Mouse (Mus musculus) colon, adult 2 months (tissue): ENCODE data around the gene AI854703. TPM values are rescaled to one million over a fixed set of nuclear protein-coding genes. Genes with fewer than 3 reads are reported as not detected.

ENCODE experiments used
- polyA plus RNA-seq: library from polyadenylated mRNA; depleted of rRNA; stranded (reverse); fragments of >200 nt; gene quantifications from 2 replicates; pipeline ENCODE4 v1.2.3, GENCODE M21; 2012; rRNA removed

AI854703 gene
- polyA plus RNA-seq = 56.4 and 73.1 TPM in 2 replicates

GRCm38 (mm10) chr6:48626464-48626863, at the start of gene AI854703:
Gene AI854703, plus strand, starts transcription at chr6:48626764.

GRCm38 (mm10) chr6:48589194-48589750, 37.3 kb upstream of the AI854703 start, which contains the start of gene Gm45021:
Gene Gm45021, plus strand, starts transcription at chr6:48589610.

GRCm38 (mm10) chr6:48593158-48594042, 33.2 kb upstream of the AI854703 start, which contains the start of the genes Repin1 and Gm44965:
Gene Repin1, plus strand, starts transcription at chr6:48593883.
Gene Gm44965, plus strand, starts transcription at chr6:48593941.

GRCm38 (mm10) chr6:48601271-48602079, 25.1 kb upstream of the AI854703 start, which contains the start of gene Zfp775:
Gene Zfp775, plus strand, starts transcription at chr6:48602063.

GRCm38 (mm10) chr6:48646995-48647394, 20.4 kb downstream of the AI854703 start, which contains the start of gene Gimap8:
Gene Gimap8, plus strand, starts transcription at chr6:48647234.

GRCm38 (mm10) chr6:48675931-48676859, 49.6 kb downstream of the AI854703 start, which contains the start of gene Gimap9:
Gene Gimap9, plus strand, starts transcription at chr6:48676129.

Other genes with a start within 250 kb of the AI854703 start
- 19.6 and 20.4 TPM in 2 replicates for gene Krba1, start 231.2 kb upstream of the AI854703 start, polyA plus RNA-seq
- 107 and 109 TPM in 2 replicates for gene Zfp467, start 180.9 kb upstream of the AI854703 start, polyA plus RNA-seq
- gene Sspo, start 178.5 kb upstream of the AI854703 start, polyA plus RNA-seq = 8.5 and 10.9 TPM in 2 replicates
- 40.5 and 51.5 TPM in 2 replicates for gene Atp6v0e2, start 89.1 kb upstream of the AI854703 start, polyA plus RNA-seq
- gene Lrrc61, start 72.0 kb upstream of the AI854703 start, polyA plus RNA-seq = 17.5 and 23.2 TPM in 2 replicates
- gene Rarres2, start 54.0 kb upstream of the AI854703 start, polyA plus RNA-seq = 121 and 133 TPM in 2 replicates
- gene Gm45021, start 37.2 kb upstream of the AI854703 start, polyA plus RNA-seq = not detected in 2 replicates
- gene Repin1, start 32.9 kb upstream of the AI854703 start, polyA plus RNA-seq = 51.4 and 56.7 TPM in 2 replicates
- gene Gm44965, start 32.8 kb upstream of the AI854703 start, polyA plus RNA-seq = 0.88 and 1.0 TPM in 2 replicates
- gene Zfp775, start 24.7 kb upstream of the AI854703 start, polyA plus RNA-seq = 12.6 and 15.4 TPM in 2 replicates
- gene Gimap8, start 20.5 kb downstream of the AI854703 start, polyA plus RNA-seq = 1.1 and 1.5 TPM in 2 replicates
- 1.5 and 1.9 TPM in 2 replicates for gene Gimap9, start 49.4 kb downstream of the AI854703 start, polyA plus RNA-seq
- gene Gimap4, start 57.8 kb downstream of the AI854703 start, polyA plus RNA-seq = 2.8 and 3.0 TPM in 2 replicates
- gene Gimap6, start 81.5 kb downstream of the AI854703 start, polyA plus RNA-seq = 2.7 and 2.9 TPM in 2 replicates
- gene Gm28053, start 91.8 kb downstream of the AI854703 start, polyA plus RNA-seq = not detected in 2 replicates
- gene Gimap7, start 91.9 kb downstream of the AI854703 start, polyA plus RNA-seq = 0.36 and 0.84 TPM in 2 replicates
- 8.0 and 8.9 TPM in 2 replicates for gene Gimap1, start 112.3 kb downstream of the AI854703 start, polyA plus RNA-seq
- gene Gimap5, start 119.4 kb downstream of the AI854703 start, polyA plus RNA-seq = 4.9 and 5.8 TPM in 2 replicates
- gene Gimap3, start 144.1 kb downstream of the AI854703 start, polyA plus RNA-seq = 4.9 and 5.6 TPM in 2 replicates
- gene Tmem176a, start 214.2 kb downstream of the AI854703 start, polyA plus RNA-seq = 141 and 142 TPM in 2 replicates
- gene Tmem176b, start 214.7 kb downstream of the AI854703 start, polyA plus RNA-seq = 260 and 275 TPM in 2 replicates
- 198 and 228 TPM in 2 replicates for gene Aoc1, start 246.1 kb downstream of the AI854703 start, polyA plus RNA-seq